Mouse (Mus musculus): ENCODE results near the gene Agtrap.
A peak's percentile ranks its signal among the peaks of the same experiment; 100 is the strongest.

Agtrap gene

GRCm38 (mm10) chr4:148079212-148079611 lies 8.6 kb downstream of the Agtrap start:
- DNase-seq (ENCODE audit: low read depth, low spot score) = no peak

- DNase-seq (ENCODE audit: low read depth, low spot score) = no peak
Measured at GRCm38 (mm10) chr4:148075881-148076280, 11.9 kb downstream of the Agtrap start.

- DNase-seq (ENCODE audit: low read depth, low spot score) = no peak
Measured at GRCm38 (mm10) chr4:148075259-148075658, 12.6 kb downstream of the Agtrap start.

GRCm38 (mm10) chr4:148074521-148075189 lies 13.2 kb downstream of the Agtrap start:
- DNase-seq (ENCODE audit: low read depth, low spot score) = peak; percentile 56

GRCm38 (mm10) chr4:148071508-148071907 lies 16.3 kb downstream of the Agtrap start:
- DNase-seq (ENCODE audit: low read depth, low spot score) = no peak

- DNase-seq (ENCODE audit: low read depth, low spot score) = peak; percentile 43
Measured at GRCm38 (mm10) chr4:148069602-148070218, 18.1 kb downstream of the Agtrap start.

GRCm38 (mm10) chr4:148067346-148067745 lies 20.5 kb downstream of the Agtrap start:
- peak; percentile 86 for DNase-seq (ENCODE audit: low read depth, low spot score)

GRCm38 (mm10) chr4:148066401-148066744 lies 21.5 kb downstream of the Agtrap start:
- peak; percentile 76 for DNase-seq (ENCODE audit: low read depth, low spot score)

GRCm38 (mm10) chr4:148065702-148066400 lies 22.0 kb downstream of the Agtrap start:
- DNase-seq (ENCODE audit: low read depth, low spot score) = peak; percentile 47

- DNase-seq (ENCODE audit: low read depth, low spot score) = no peak
Measured at GRCm38 (mm10) chr4:148061086-148061480, 26.7 kb downstream of the Agtrap start.

- peak; percentile 67 for DNase-seq (ENCODE audit: low read depth, low spot score)
Measured at GRCm38 (mm10) chr4:148060120-148061085, 27.4 kb downstream of the Agtrap start.

- DNase-seq (ENCODE audit: low read depth, low spot score) = no peak
Measured at GRCm38 (mm10) chr4:148058993-148059392, 28.8 kb downstream of the Agtrap start.

- DNase-seq (ENCODE audit: low read depth, low spot score) = no peak
Measured at GRCm38 (mm10) chr4:148058218-148058819, 29.5 kb downstream of the Agtrap start.

GRCm38 (mm10) chr4:148057661-148058209 lies 30.1 kb downstream of the Agtrap start:
- no peak for DNase-seq (ENCODE audit: low read depth, low spot score)

- no peak for DNase-seq (ENCODE audit: low read depth, low spot score)
Measured at GRCm38 (mm10) chr4:148056801-148057200, 31.0 kb downstream of the Agtrap start.

GRCm38 (mm10) chr4:148056246-148056645 lies 31.6 kb downstream of the Agtrap start:
- DNase-seq (ENCODE audit: low read depth, low spot score) = no peak

GRCm38 (mm10) chr4:148054961-148055695 lies 32.7 kb downstream of the Agtrap start:
- DNase-seq (ENCODE audit: low read depth, low spot score) = no peak

GRCm38 (mm10) chr4:148053417-148053920 lies 34.4 kb downstream of the Agtrap start:
- DNase-seq (ENCODE audit: low read depth, low spot score) = no peak

GRCm38 (mm10) chr4:148052976-148053375 lies 34.9 kb downstream of the Agtrap start:
- no peak for DNase-seq (ENCODE audit: low read depth, low spot score)

GRCm38 (mm10) chr4:148051886-148052285 lies 35.9 kb downstream of the Agtrap start:
- no peak for DNase-seq (ENCODE audit: low read depth, low spot score)

Measured in 3T3-L1 (cell line).